Mouse (Mus musculus): ENCODE data around the gene Padi4. TPM values are rescaled to one million over a fixed set of nuclear protein-coding genes. Genes with fewer than 3 reads are reported as not detected.

The Padi4 gene
- polyA plus RNA-seq, 1 experiment from 2014 or later: 1.7 TPM

GRCm38 (mm10) chr4:140809118-140809517 is 35.1 kb upstream of the Padi4 start:
- Histone ChIP-seq H3K27ac (no peak overlapping the region), H3K4me3 (replicated peaks) (no peak overlapping the region), H3K4me2 (no peak overlapping the region), H3K4me1 (peaks cover 20% of the 10 kb centered on the region), H3K9ac (no peak overlapping the region), H3K27me3 (replicated peaks) (no peaks in the 10 kb centered on the region; the same call in 1 of the 2 replicates), H3K36me3 (no peaks in the 10 kb centered on the region), H3K9me3 (no peaks in the 10 kb centered on the region)
- ATAC-seq (ENCODE audit: insufficient read depth, low FRiP score, low read depth): no peak
- 62% methylated on average over 8 of the region's 8 CpGs for whole genome bisulfite sequencing

GRCm38 (mm10) chr4:140804601-140805000 is 30.6 kb upstream of the Padi4 start:
- WGBS: 72% methylated on average over 9 of the region's 9 CpGs
- Histone ChIP-seq H3K9ac (no peak overlapping the region), H3K36me3 (no peaks in the 10 kb centered on the region), H3K27me3 (replicated peaks) (no peaks in the 10 kb centered on the region), H3K4me2 (no peak overlapping the region), H3K9me3 (no peaks in the 10 kb centered on the region), H3K4me1 (no peaks in the 10 kb centered on the region), H3K4me3 (replicated peaks) (no peak overlapping the region), H3K27ac (no peak overlapping the region)
- ATAC-seq (ENCODE audit: insufficient read depth, low FRiP score, low read depth): no peak

GRCm38 (mm10) chr4:140801364-140801763 is 27.3 kb upstream of the Padi4 start:
- Histone ChIP-seq H3K36me3 (no peaks in the 10 kb centered on the region), H3K27ac (no peak overlapping the region), H3K9me3 (no peaks in the 10 kb centered on the region), H3K4me2 (no peak overlapping the region), H3K4me3 (replicated peaks) (no peak overlapping the region), H3K27me3 (replicated peaks) (no peaks in the 10 kb centered on the region), H3K4me1 (no peaks in the 10 kb centered on the region), H3K9ac (no peak overlapping the region)
- no peak for ATAC-seq (ENCODE audit: insufficient read depth, low FRiP score, low read depth)
- 57% methylated on average over 3 of the region's 3 CpGs for WGBS

- no peaks in the 10 kb centered on the region for H3K36me3 ChIP-seq
- no peak overlapping the region for H3K4me2 ChIP-seq
- H3K4me3 ChIP-seq (replicated peaks): no peak overlapping the region
- ATAC-seq (ENCODE audit: insufficient read depth, low FRiP score, low read depth): no peak
- no peaks in the 10 kb centered on the region for H3K4me1 ChIP-seq
- H3K27ac ChIP-seq: no peak overlapping the region
- H3K9ac ChIP-seq: no peak overlapping the region
- H3K9me3 ChIP-seq: no peaks in the 10 kb centered on the region
- H3K27me3 ChIP-seq (replicated peaks): no peaks in the 10 kb centered on the region
- 66% methylated on average over 3 of the region's 3 CpGs for WGBS
Measured at GRCm38 (mm10) chr4:140796786-140797185, 22.8 kb upstream of the Padi4 start.

- ATAC-seq (ENCODE audit: insufficient read depth, low FRiP score, low read depth): no peak
Measured at GRCm38 (mm10) chr4:140794678-140795077, 20.6 kb upstream of the Padi4 start.

DNA sequence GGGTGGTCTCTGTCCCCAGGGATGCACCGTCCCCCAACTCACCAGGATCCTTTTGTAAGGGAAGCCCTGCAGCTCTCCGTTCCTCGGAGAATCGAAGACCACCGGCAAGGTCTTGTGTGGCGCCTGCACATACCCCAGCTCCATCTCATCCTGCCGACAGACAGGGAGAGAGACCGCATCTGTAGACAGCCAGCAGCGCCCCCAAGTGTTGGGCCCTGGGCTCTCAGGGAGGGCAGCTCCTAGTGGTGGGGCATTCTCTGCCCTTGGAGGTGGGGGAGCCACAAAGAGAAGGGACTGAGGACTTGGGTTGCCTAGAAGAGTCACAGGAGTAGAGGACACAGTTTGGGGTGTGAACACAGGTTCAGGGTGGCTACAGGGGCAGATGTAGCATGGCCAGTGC is 19.8 kb upstream of the Padi4 start:
- no peak overlapping the region for H3K4me3 ChIP-seq (replicated peaks)
- no peaks in the 10 kb centered on the region for H3K9me3 ChIP-seq
- no peak for ATAC-seq (ENCODE audit: insufficient read depth, low FRiP score, low read depth)
- H3K4me2 ChIP-seq: no peak overlapping the region
- H3K27me3 ChIP-seq (replicated peaks): no peaks in the 10 kb centered on the region
- no peaks in the 10 kb centered on the region for H3K4me1 ChIP-seq
- H3K9ac ChIP-seq: no peak overlapping the region
- no peaks in the 10 kb centered on the region for H3K36me3 ChIP-seq
- no peak overlapping the region for H3K27ac ChIP-seq
- 66% methylated on average over 9 of the region's 9 CpGs for WGBS

More at GRCm38 (mm10) chr4:140794678-140795077, 20.6 kb upstream of the Padi4 start:
- 81% methylated on average over 9 of the region's 9 CpGs for WGBS
- H3K9me3 ChIP-seq: no peaks in the 10 kb centered on the region
- H3K27me3 ChIP-seq (replicated peaks): no peaks in the 10 kb centered on the region
- no peaks in the 10 kb centered on the region for H3K4me1 ChIP-seq
- H3K4me2 ChIP-seq: no peak overlapping the region
- no peak overlapping the region for H3K4me3 ChIP-seq (replicated peaks)
- H3K9ac ChIP-seq: no peak overlapping the region
- H3K27ac ChIP-seq: no peak overlapping the region
- H3K36me3 ChIP-seq: no peaks in the 10 kb centered on the region

DNA sequence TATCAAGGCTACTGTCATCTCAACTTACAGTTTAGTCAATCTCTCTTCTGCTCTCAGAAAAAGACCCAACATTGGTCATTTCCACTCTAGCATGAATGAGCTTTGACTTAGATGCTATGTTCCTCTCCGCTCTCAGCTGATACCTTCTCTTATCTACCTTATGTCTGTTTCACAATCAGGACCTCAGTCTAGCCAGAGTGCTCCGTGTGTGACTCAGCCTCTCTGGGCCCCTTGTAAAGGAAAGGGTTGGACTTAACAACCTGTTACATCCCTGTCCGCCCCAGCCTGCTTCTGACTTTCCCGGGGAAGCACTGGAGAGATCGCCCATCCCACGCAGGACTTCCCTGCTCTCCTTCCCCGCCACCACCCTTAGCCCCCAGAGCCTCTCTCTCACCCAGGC is 18.5 kb upstream of the Padi4 start:
- H3K4me3 ChIP-seq (replicated peaks): no peak overlapping the region
- no peaks in the 10 kb centered on the region for H3K4me1 ChIP-seq
- no peaks in the 10 kb centered on the region for H3K9me3 ChIP-seq
- 83% methylated on average over 7 of the region's 7 CpGs for WGBS
- H3K27me3 ChIP-seq (replicated peaks): no peaks in the 10 kb centered on the region
- H3K27ac ChIP-seq: no peak overlapping the region
- H3K4me2 ChIP-seq: no peak overlapping the region
- H3K9ac ChIP-seq: no peak overlapping the region
- no peaks in the 10 kb centered on the region for H3K36me3 ChIP-seq
- ATAC-seq (ENCODE audit: insufficient read depth, low FRiP score, low read depth): no peak

DNA sequence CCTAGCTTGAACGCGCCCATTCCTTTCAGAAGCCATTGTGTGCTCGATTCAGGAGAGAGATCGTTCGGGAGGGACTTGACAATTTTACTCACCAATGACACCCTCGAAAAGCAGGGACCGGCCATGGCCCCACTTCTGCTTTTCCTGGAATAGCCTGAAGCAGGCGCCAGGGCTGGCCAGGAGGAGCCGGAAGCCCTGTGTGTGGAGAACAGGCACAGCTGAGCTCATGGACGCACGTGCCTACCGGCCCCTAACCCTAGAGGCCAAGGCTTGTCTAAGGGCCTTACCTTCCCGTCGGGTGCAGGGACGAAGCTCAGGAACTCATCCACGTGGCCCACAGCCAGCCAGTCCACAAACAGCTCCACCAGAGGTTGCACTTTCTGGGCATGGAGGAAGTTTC is 17.0 kb upstream of the Padi4 start:
- Histone ChIP-seq H3K4me2 (no peak overlapping the region), H3K9ac (no peak overlapping the region), H3K9me3 (no peaks in the 10 kb centered on the region), H3K4me1 (no peaks in the 10 kb centered on the region), H3K4me3 (replicated peaks) (no peak overlapping the region), H3K27me3 (replicated peaks) (no peaks in the 10 kb centered on the region), H3K36me3 (no peaks in the 10 kb centered on the region), H3K27ac (no peak overlapping the region)
- ATAC-seq (ENCODE audit: insufficient read depth, low FRiP score, low read depth): no peak
- 78% methylated on average over 16 of the region's 16 CpGs for WGBS

DNA sequence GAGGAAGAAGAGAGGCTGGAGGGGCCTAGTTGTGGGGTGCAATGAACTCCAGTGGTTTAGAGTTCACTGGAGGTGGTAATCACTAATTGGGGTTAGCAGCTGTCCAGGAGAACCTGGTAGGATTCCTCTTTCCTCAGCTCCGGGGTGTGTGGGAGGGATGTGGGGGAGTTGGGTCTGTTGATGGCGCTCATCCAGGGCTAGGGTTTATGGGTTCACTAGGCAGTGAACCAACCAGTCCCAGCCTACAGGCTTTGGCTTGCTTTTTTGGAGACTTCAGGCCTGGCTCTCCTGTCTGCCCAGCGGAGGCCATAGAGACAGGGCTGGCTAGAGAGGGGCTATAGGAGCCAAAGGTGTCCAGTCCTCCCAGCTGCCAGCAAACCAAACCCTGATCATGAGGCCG is 15.9 kb upstream of the Padi4 start:
- H3K4me2 ChIP-seq: no peak overlapping the region
- no peak for ATAC-seq (ENCODE audit: insufficient read depth, low FRiP score, low read depth)
- no peak overlapping the region for H3K27ac ChIP-seq
- H3K27me3 ChIP-seq (replicated peaks): no peaks in the 10 kb centered on the region
- no peak overlapping the region for H3K9ac ChIP-seq
- no peaks in the 10 kb centered on the region for H3K9me3 ChIP-seq
- WGBS: 76% methylated on average over 4 of the region's 4 CpGs
- H3K4me1 ChIP-seq: no peaks in the 10 kb centered on the region
- no peaks in the 10 kb centered on the region for H3K36me3 ChIP-seq
- no peak overlapping the region for H3K4me3 ChIP-seq (replicated peaks)

DNA sequence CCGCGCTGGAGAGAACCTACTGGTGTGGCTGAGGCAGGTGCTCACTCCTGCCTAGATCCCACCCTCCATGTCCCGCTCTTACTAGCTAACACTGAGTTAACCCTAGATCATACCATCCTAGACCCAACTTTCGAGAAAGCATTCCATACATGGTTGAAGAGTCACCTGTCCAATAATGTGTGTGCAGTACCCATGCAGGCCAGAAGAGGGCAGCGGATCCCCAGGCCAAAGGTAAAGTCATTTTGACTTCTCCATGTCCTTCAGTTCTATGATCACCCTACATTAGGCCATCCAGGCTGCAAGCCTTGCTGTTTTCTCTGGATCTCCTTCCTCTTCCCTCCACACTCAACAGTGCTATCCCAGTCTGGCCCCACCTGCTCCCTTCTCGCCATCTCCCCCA is 14.9 kb upstream of the Padi4 start:
- Histone ChIP-seq H3K4me3 (replicated peaks) (no peak overlapping the region), H3K9ac (no peak overlapping the region), H3K4me2 (no peak overlapping the region), H3K36me3 (no peaks in the 10 kb centered on the region), H3K9me3 (no peaks in the 10 kb centered on the region), H3K27me3 (replicated peaks) (no peaks in the 10 kb centered on the region), H3K27ac (no peak overlapping the region), H3K4me1 (no peaks in the 10 kb centered on the region)
- no peak for ATAC-seq (ENCODE audit: insufficient read depth, low FRiP score, low read depth)
- 48% methylated on average over 6 of the region's 6 CpGs for WGBS

- Histone ChIP-seq H3K9me3 (no peaks in the 10 kb centered on the region), H3K4me2 (no peak overlapping the region), H3K9ac (no peak overlapping the region), H3K4me3 (replicated peaks) (no peak overlapping the region), H3K4me1 (no peaks in the 10 kb centered on the region), H3K27ac (no peak overlapping the region), H3K27me3 (replicated peaks) (no peaks in the 10 kb centered on the region), H3K36me3 (no peaks in the 10 kb centered on the region)
- ATAC-seq (ENCODE audit: insufficient read depth, low FRiP score, low read depth): no peak
- WGBS: 78% methylated on average over 6 of the region's 6 CpGs
Measured at GRCm38 (mm10) chr4:140788264-140788663, 14.2 kb upstream of the Padi4 start.

DNA sequence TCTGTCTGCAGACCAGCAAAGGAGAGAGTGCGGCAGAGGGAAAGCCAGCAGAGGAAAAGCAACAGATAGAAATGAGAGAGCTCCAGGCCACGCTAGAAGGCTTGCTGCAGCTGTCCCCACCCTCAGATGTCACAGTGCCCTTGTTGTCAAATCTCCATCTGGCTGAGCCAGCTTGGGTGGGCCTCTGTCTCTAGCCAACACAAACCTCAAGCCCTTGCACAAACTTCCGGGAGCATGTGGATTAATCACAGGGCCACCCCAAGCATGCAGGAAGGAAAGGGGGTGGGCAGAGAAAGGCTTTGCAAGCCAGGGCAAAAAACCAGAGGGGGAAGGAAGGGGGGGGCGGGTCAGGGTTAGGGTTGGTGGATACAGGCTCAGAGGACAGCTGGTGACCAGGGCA is 13.4 kb upstream of the Padi4 start:
- Histone ChIP-seq H3K4me2 (no peak overlapping the region), H3K9me3 (no peaks in the 10 kb centered on the region), H3K36me3 (no peaks in the 10 kb centered on the region), H3K27me3 (replicated peaks) (no peaks in the 10 kb centered on the region), H3K27ac (no peak overlapping the region), H3K9ac (no peak overlapping the region), H3K4me1 (no peaks in the 10 kb centered on the region), H3K4me3 (replicated peaks) (no peak overlapping the region)
- no peak for ATAC-seq (ENCODE audit: insufficient read depth, low FRiP score, low read depth)
- WGBS: 49% methylated on average over 3 of the region's 4 CpGs

GRCm38 (mm10) chr4:140785217-140785616 is 11.2 kb upstream of the Padi4 start:
- WGBS: 79% methylated on average over 5 of the region's 5 CpGs
- no peak for ATAC-seq (ENCODE audit: insufficient read depth, low FRiP score, low read depth)
- no peaks in the 10 kb centered on the region for H3K9me3 ChIP-seq

More at GRCm38 (mm10) chr4:140785217-140785616, 11.2 kb upstream of the Padi4 start:
- H3K36me3 ChIP-seq: no peaks in the 10 kb centered on the region
- no peak overlapping the region for H3K9ac ChIP-seq
- H3K4me3 ChIP-seq (replicated peaks): no peak overlapping the region
- H3K27ac ChIP-seq: no peak overlapping the region
- no peak overlapping the region for H3K4me2 ChIP-seq
- H3K27me3 ChIP-seq (replicated peaks): no peaks in the 10 kb centered on the region
- no peaks in the 10 kb centered on the region for H3K4me1 ChIP-seq

Measured in stomach, embryonic 15.5 days (tissue).